Comparison of ENCODE assay signal across 13 mouse cellular contexts in genomic region chr19:3374028-3374427, GRCm38 (mm10). TPM values are rescaled to one million over a fixed set of nuclear protein-coding genes. Genes with fewer than 3 reads are reported as not detected.
DNase-seq lines count a peak whose midpoint lies in the region; ATAC-seq and TF ChIP-seq lines count a peak whose summit lies in the region.
"Had no signal": no experiment of that assay in that cellular context is flagged by ENCODE, and none has a peak within 500 bp of the region (broad histone marks: within the 10 kb centered on the region; RNA-seq: fewer than 3 reads in every experiment).

No protein-coding gene starts in this region.

- TF ChIP-seq CTCF in midbrain, postnatal 0 days (IDR thresholded peaks at IDR 0.05), result peak; percentile 50
- peak; percentile 79 for TF ChIP-seq CTCF in E14TG2a.4 (conservative IDR thresholded peaks at IDR 0.05; ENCODE audit: low read length)
- TF ChIP-seq CTCF in liver, embryonic 14.5 days (IDR thresholded peaks at IDR 0.05; ENCODE audit: low read depth), result peak; percentile 43; the same call in 1 of the 2 replicates

- no peak for ATAC-seq in midbrain, postnatal 0 days (ENCODE audit: low FRiP score)
- no peak for ATAC-seq in midbrain, embryonic 16.5 days
- ATAC-seq in liver, embryonic 14.5 days (ENCODE audit: insufficient read depth), result no peak
- ATAC-seq: midbrain, embryonic 13.5 days had no signal

- no peak overlapping the region for H3K4me3 ChIP-seq in heart, embryonic 10.5 days
- no peak overlapping the region for H3K4me3 ChIP-seq in midbrain, postnatal 0 days (ENCODE audit: low read depth, low read length)
- no peak overlapping the region for H3K4me3 ChIP-seq in midbrain, embryonic 16.5 days (ENCODE audit: low read depth, low read length)
- H3K4me3 ChIP-seq in E14TG2a.4 (replicated peaks; ENCODE audit: low read length), result no peak overlapping the region
- no peak overlapping the region for H3K4me3 ChIP-seq in liver, embryonic 14.5 days (ENCODE audit: insufficient read depth in 1 of 2, low read depth in 2 of 2, low read length in 2 of 2)
- H3K4me3 ChIP-seq: lung, embryonic 15.5 days; midbrain, embryonic 13.5 days had no signal

- H3K36me3 ChIP-seq in heart, embryonic 10.5 days, result peaks cover 19% of the 10 kb centered on the region; the same call in 1 of the 2 replicates
- H3K36me3 ChIP-seq in midbrain, postnatal 0 days (ENCODE audit: insufficient read depth, low read length), result no peaks in the 10 kb centered on the region
- H3K36me3 ChIP-seq in midbrain, embryonic 16.5 days (ENCODE audit: control insufficient read depth, insufficient read depth, low read length), result no peaks in the 10 kb centered on the region
- H3K36me3 ChIP-seq in E14TG2a.4 (ENCODE audit: insufficient read depth, low read length), result peaks cover 97% of the 10 kb centered on the region
- no peaks in the 10 kb centered on the region for H3K36me3 ChIP-seq in liver, embryonic 14.5 days (replicated peaks; ENCODE audit: control insufficient read depth, insufficient read depth, low read depth)

- no peak for TF ChIP-seq EP300 in liver, embryonic 14.5 days (IDR thresholded peaks at IDR 0.05; ENCODE audit: low read depth)

- no peak overlapping the region for H3K4me2 ChIP-seq in midbrain, postnatal 0 days (ENCODE audit: low read depth, low read length, poor library complexity, severe bottlenecking)
- H3K4me2 ChIP-seq in midbrain, embryonic 16.5 days (ENCODE audit: low read length), result no peak overlapping the region
- H3K4me2 ChIP-seq in liver, embryonic 14.5 days (ENCODE audit: low read depth), result no peak overlapping the region
- H3K4me2 ChIP-seq: hindbrain, embryonic 14.5 days; lung, embryonic 15.5 days; midbrain, embryonic 13.5 days had no signal

- no peaks in the 10 kb centered on the region for H3K9me3 ChIP-seq in heart, embryonic 10.5 days
- H3K9me3 ChIP-seq in midbrain, postnatal 0 days (ENCODE audit: low read length), result no peaks in the 10 kb centered on the region
- no peaks in the 10 kb centered on the region for H3K9me3 ChIP-seq in midbrain, embryonic 16.5 days (replicated peaks; ENCODE audit: control insufficient read depth, low read length, poor library complexity, severe bottlenecking)
- no peaks in the 10 kb centered on the region for H3K9me3 ChIP-seq in E14TG2a.4 (ENCODE audit: low read length)
- no peaks in the 10 kb centered on the region for H3K9me3 ChIP-seq in liver, embryonic 14.5 days (ENCODE audit: control insufficient read depth, low read length)
- H3K9me3 ChIP-seq: lung, embryonic 15.5 days; midbrain, embryonic 13.5 days had no signal

- H3K27me3 ChIP-seq in heart, embryonic 10.5 days (ENCODE audit: insufficient read depth, poor library complexity, severe bottlenecking), result no peaks in the 10 kb centered on the region
- H3K27me3 ChIP-seq in midbrain, postnatal 0 days (ENCODE audit: insufficient read depth, low read length), result no peaks in the 10 kb centered on the region
- H3K27me3 ChIP-seq in midbrain, embryonic 16.5 days (ENCODE audit: control insufficient read depth, insufficient read depth, low read depth, low read length), result no peaks in the 10 kb centered on the region
- H3K27me3 ChIP-seq in E14TG2a.4 (ENCODE audit: insufficient read depth, low read length), result no peaks in the 10 kb centered on the region
- H3K27me3 ChIP-seq in liver, embryonic 14.5 days (ENCODE audit: control insufficient read depth, insufficient read depth, low read length), result no peaks in the 10 kb centered on the region
- H3K27me3 ChIP-seq: lung, embryonic 15.5 days; midbrain, embryonic 13.5 days had no signal

- H3K27ac ChIP-seq in heart, embryonic 10.5 days, result no peak overlapping the region
- H3K27ac ChIP-seq in midbrain, postnatal 0 days (ENCODE audit: low read depth, low read length), result no peak overlapping the region
- no peak overlapping the region for H3K27ac ChIP-seq in midbrain, embryonic 16.5 days (ENCODE audit: low read length)
- H3K27ac ChIP-seq in liver, embryonic 14.5 days, result no peak overlapping the region
- H3K27ac ChIP-seq: hindbrain, embryonic 14.5 days; lung, embryonic 15.5 days; midbrain, embryonic 13.5 days had no signal

- H3K9ac ChIP-seq in midbrain, postnatal 0 days (replicated peaks; ENCODE audit: low read length, poor library complexity, severe bottlenecking), result no peak overlapping the region
- H3K9ac ChIP-seq in midbrain, embryonic 16.5 days (ENCODE audit: low read depth, low read length), result no peak overlapping the region
- no peak overlapping the region for H3K9ac ChIP-seq in liver, embryonic 14.5 days (replicated peaks)
- H3K9ac ChIP-seq: hindbrain, embryonic 14.5 days; lung, embryonic 15.5 days; midbrain, embryonic 13.5 days had no signal

- peak; percentile 35 for DNase-seq in heart, postnatal 4 days
- no peak for DNase-seq in heart, embryonic 10.5 days (ENCODE audit: low spot score)
- DNase-seq in midbrain, postnatal 0 days (ENCODE audit: low spot score), result no peak
- DNase-seq in liver, embryonic 14.5 days (ENCODE audit: low read depth in 3 of 3, low spot score in 3 of 3), result no peak
- no peak for DNase-seq in left cerebral cortex, adult 11 months (ENCODE audit: low spot score)
- no peak for DNase-seq in cerebellum, adult 9-10 months
- DNase-seq: cerebellum, adult 8-10 months had no signal

- H3K4me1 ChIP-seq in heart, embryonic 10.5 days, result no peaks in the 10 kb centered on the region; the same call in 1 of the 2 replicates
- H3K4me1 ChIP-seq in midbrain, postnatal 0 days (ENCODE audit: insufficient read depth, low read length), result no peaks in the 10 kb centered on the region
- no peaks in the 10 kb centered on the region for H3K4me1 ChIP-seq in midbrain, embryonic 16.5 days (ENCODE audit: control insufficient read depth, insufficient read depth, low read length)
- H3K4me1 ChIP-seq in E14TG2a.4 (replicated peaks; ENCODE audit: low read depth, low read length), result peaks cover 15% of the 10 kb centered on the region
- 0 out of 4 replicates have a peak, but pooled peaks cover 0 to 3% of the 10 kb centered on the region in 2 experiments for H3K4me1 ChIP-seq in liver, embryonic 14.5 days (replicated peaks; ENCODE audit: control insufficient read depth in 2 of 2, insufficient read depth in 2 of 2, low read length in 1 of 2)
- H3K4me1 ChIP-seq: lung, embryonic 15.5 days; midbrain, embryonic 13.5 days had no signal

- WGBS in heart, embryonic 10.5 days, result 58% methylated on average over 2 of the region's 2 CpGs
- 69% methylated on average over 2 of the region's 2 CpGs for WGBS in midbrain, postnatal 0 days
- WGBS in midbrain, embryonic 16.5 days, result 71% methylated on average over 2 of the region's 2 CpGs
- WGBS in liver, embryonic 14.5 days (ENCODE audit: insufficient replicate concordance), result 45% methylated on average over 2 of the region's 2 CpGs

RNA-seq across cellular contexts. Expression of gene Tesmin, which starts 14.6 kb away (rescaled TPM):
- total RNA-seq in heart, postnatal 4 days (2021), result 1 to 10 TPM; 2.8 to 3.4 TPM
- 0.21 and 1.1 TPM in 2 replicates for polyA plus RNA-seq in heart, embryonic 10.5 days (2016; fragmentation: Nextera tagmentation; extraction: Ambion mirVana)
- 0.27 and 1.2 TPM in 2 replicates for total RNA-seq in midbrain, postnatal 0 days (2014; rRNA removed)
- 0.93 and 1.3 TPM in 2 replicates for polyA plus RNA-seq in midbrain, postnatal 0 days (2015; fragmentation: Nextera tagmentation; extraction: Ambion mirVana)
- polyA plus RNA-seq in midbrain, embryonic 16.5 days (2015; fragmentation: Nextera tagmentation; extraction: Ambion mirVana), result 0.81 and 0.84 TPM in 2 replicates
- polyA plus RNA-seq in liver, embryonic 14.5 days (2012; rRNA removed), result 0.17 and 0.25 TPM in 2 replicates
- 0.30 TPM in 2 replicates for polyA plus RNA-seq in liver, embryonic 14.5 days (2014; fragmentation: Nextera tagmentation; extraction: Ambion mirVana)

RNA-seq across cellular contexts. Expression of gene Gal, which starts 40.3 kb away (rescaled TPM):
- total RNA-seq in heart, postnatal 4 days (2021), result under 1 TPM; 0.36 to 0.47 TPM
- 13.5 and 14.9 TPM in 2 replicates for polyA plus RNA-seq in heart, embryonic 10.5 days (2016; fragmentation: Nextera tagmentation; extraction: Ambion mirVana)
- total RNA-seq in midbrain, postnatal 0 days (2014; rRNA removed), result 1.9 and 5.3 TPM in 2 replicates
- 29.5 and 30.0 TPM in 2 replicates for polyA plus RNA-seq in midbrain, postnatal 0 days (2015; fragmentation: Nextera tagmentation; extraction: Ambion mirVana)
- polyA plus RNA-seq in midbrain, embryonic 16.5 days (2015; fragmentation: Nextera tagmentation; extraction: Ambion mirVana), result 15.6 and 16.6 TPM in 2 replicates
- polyA plus RNA-seq in liver, embryonic 14.5 days (2012; rRNA removed), result 0.04 and 0.36 TPM in 2 replicates
- not detected in 2 replicates for polyA plus RNA-seq in liver, embryonic 14.5 days (2014; fragmentation: Nextera tagmentation; extraction: Ambion mirVana)
- total RNA-seq: neutrophil, adult 5-6 weeks had no signal

RNA-seq across cellular contexts. Expression of gene Cpt1a, which starts 51.9 kb away (rescaled TPM):
- 100 to 1,000 TPM; 135 to 145 TPM for total RNA-seq in heart, postnatal 4 days (2021)
- 7.1 and 12.5 TPM in 2 replicates for polyA plus RNA-seq in heart, embryonic 10.5 days (2016; fragmentation: Nextera tagmentation; extraction: Ambion mirVana)
- 29.1 and 35.8 TPM in 2 replicates for total RNA-seq in midbrain, postnatal 0 days (2014; rRNA removed)
- polyA plus RNA-seq in midbrain, postnatal 0 days (2015; fragmentation: Nextera tagmentation; extraction: Ambion mirVana), result 15.7 and 17.4 TPM in 2 replicates
- polyA plus RNA-seq in midbrain, embryonic 16.5 days (2015; fragmentation: Nextera tagmentation; extraction: Ambion mirVana), result 14.9 and 15.1 TPM in 2 replicates
- 3.5 and 4.6 TPM in 2 replicates for polyA plus RNA-seq in liver, embryonic 14.5 days (2012; rRNA removed)
- polyA plus RNA-seq in liver, embryonic 14.5 days (2014; fragmentation: Nextera tagmentation; extraction: Ambion mirVana), result 5.2 and 6.8 TPM in 2 replicates

Comparison
In these comparisons a context has a peak if more than half of its experiments do, and no peak if none do; other contexts are left out.
1. RNA of gene Gal, which starts 40.3 kb away (polyA plus RNA-seq): 29.5 to 30.0 TPM in midbrain, postnatal 0 days, 15.6 to 16.6 TPM in midbrain, embryonic 16.5 days and 13.5 to 14.9 TPM in heart, embryonic 10.5 days; 0.04 to 0.36 TPM in liver, embryonic 14.5 days; every median in the first group is over 10 times any median in the second.
2. Peak in every context shown above with its lines, with median percentiles within 50 percentile points of each other: CTCF ChIP-seq.